Mouse (Mus musculus) megakaryocyte, adult 5-6 weeks (primary cell): ENCODE data around the gene Per1. TPM values are rescaled to one million over a fixed set of nuclear protein-coding genes. Genes with fewer than 3 reads are reported as not detected.

Experiments
- total RNA-seq, 2 experiments: library from RNA; stranded (forward) in 1 of 2; stranded (reverse) in 1 of 2; fragments of 153-499, 151-499 nt in 1 of 2; fragments of 221-1000, 200-1000 nt in 1 of 2; gene quantifications; 2 replicates each; pipeline versions ENCODE4 v1.2.3 to v1.2.4; 2015 to 2017

The Per1 gene
- total RNA-seq, 2 experiments from 2014 or later = 7.9 to 12.5 TPM

Other genes starting within 250 kb of the Per1 start
- 48.9 and 53.9 TPM in 2 replicates for gene Ndel1, start 223.4 kb upstream of the Per1 start, total RNA-seq (2015)
- 71.2 and 114 TPM in 2 replicates for gene Ndel1, start 223.4 kb upstream of the Per1 start, total RNA-seq (2017)
- not detected in 2 replicates for gene Rnf222, start 206.7 kb upstream of the Per1 start, total RNA-seq (2015)
- not detected in 2 replicates for gene Rnf222, start 206.7 kb upstream of the Per1 start, total RNA-seq (2017)
- 2,468 and 2,587 TPM in 2 replicates for gene Rpl26, start 193.6 kb upstream of the Per1 start, total RNA-seq (2015)
- gene Rpl26, start 193.6 kb upstream of the Per1 start, total RNA-seq (2017) = 3,510 and 4,069 TPM in 2 replicates
- gene Odf4, start 168.1 kb upstream of the Per1 start, total RNA-seq (2015) = not detected in 2 replicates
- not detected in 2 replicates for gene Odf4, start 168.1 kb upstream of the Per1 start, total RNA-seq (2017)
- gene Arhgef15, start 137.7 kb upstream of the Per1 start, total RNA-seq (2015) = not detected in 2 replicates
- gene Arhgef15, start 137.7 kb upstream of the Per1 start, total RNA-seq (2017) = 0.07 TPM in 1 of 2 replicates, not detected in the other
- 6.6 and 7.9 TPM in 2 replicates for gene Slc25a35, start 127.1 kb upstream of the Per1 start, total RNA-seq (2015)
- 1.8 and 2.4 TPM in 2 replicates for gene Slc25a35, start 127.1 kb upstream of the Per1 start, total RNA-seq (2017)
- gene Rangrf, start 120.0 kb upstream of the Per1 start, total RNA-seq (2015) = 10.2 and 13.1 TPM in 2 replicates
- 4.7 and 6.8 TPM in 2 replicates for gene Rangrf, start 120.0 kb upstream of the Per1 start, total RNA-seq (2017)
- 7.3 and 10.3 TPM in 2 replicates for gene Pfas, start 86.8 kb upstream of the Per1 start, total RNA-seq (2015)
- gene Pfas, start 86.8 kb upstream of the Per1 start, total RNA-seq (2017) = 7.4 and 10.4 TPM in 2 replicates
- gene Ctc1, start 79.3 kb upstream of the Per1 start, total RNA-seq (2015) = 28.0 and 34.5 TPM in 2 replicates
- gene Ctc1, start 79.3 kb upstream of the Per1 start, total RNA-seq (2017) = 15.8 and 20.5 TPM in 2 replicates
- 105 and 116 TPM in 2 replicates for gene Aurkb, start 49.6 kb upstream of the Per1 start, total RNA-seq (2015)
- gene Aurkb, start 49.6 kb upstream of the Per1 start, total RNA-seq (2017) = 116 and 125 TPM in 2 replicates
- 18.8 and 20.5 TPM in 2 replicates for gene Borcs6, start 35.5 kb upstream of the Per1 start, total RNA-seq (2015)
- 17.7 and 20.2 TPM in 2 replicates for gene Borcs6, start 35.5 kb upstream of the Per1 start, total RNA-seq (2017)
- gene Tmem107, start 24.4 kb upstream of the Per1 start, total RNA-seq (2015) = 13.2 and 15.7 TPM in 2 replicates
- 11.4 and 26.6 TPM in 2 replicates for gene Tmem107, start 24.4 kb upstream of the Per1 start, total RNA-seq (2017)
- gene Vamp2, start 6.7 kb upstream of the Per1 start, total RNA-seq (2015) = 53.9 and 66.6 TPM in 2 replicates
- gene Vamp2, start 6.7 kb upstream of the Per1 start, total RNA-seq (2017) = 11.2 and 21.8 TPM in 2 replicates
- not detected in 2 replicates for gene Hes7, start 25.2 kb downstream of the Per1 start, total RNA-seq (2015)
- gene Hes7, start 25.2 kb downstream of the Per1 start, total RNA-seq (2017) = not detected in 2 replicates
- not detected in 2 replicates for gene 9130213A22Rik, start 27.4 kb downstream of the Per1 start, total RNA-seq (2015)
- not detected in 2 replicates for gene 9130213A22Rik, start 27.4 kb downstream of the Per1 start, total RNA-seq (2017)
- 0.18 TPM in 1 of 2 replicates, not detected in the other for gene Aloxe3, start 30.7 kb downstream of the Per1 start, total RNA-seq (2015)
- gene Aloxe3, start 30.7 kb downstream of the Per1 start, total RNA-seq (2017) = not detected in 2 replicates
- not detected in 2 replicates for gene Alox12b, start 61.8 kb downstream of the Per1 start, total RNA-seq (2015)
- not detected in 2 replicates for gene Alox12b, start 61.8 kb downstream of the Per1 start, total RNA-seq (2017)
- gene Alox8, start 102.6 kb downstream of the Per1 start, total RNA-seq (2015) = 1.3 and 1.5 TPM in 2 replicates
- 1.8 and 2.0 TPM in 2 replicates for gene Alox8, start 102.6 kb downstream of the Per1 start, total RNA-seq (2017)
- 0.16 TPM in 1 of 2 replicates, not detected in the other for gene Gucy2e, start 141.8 kb downstream of the Per1 start, total RNA-seq (2015)
- 0.07 and 0.33 TPM in 2 replicates for gene Gucy2e, start 141.8 kb downstream of the Per1 start, total RNA-seq (2017)
- gene Cntrob, start 228.6 kb downstream of the Per1 start, total RNA-seq (2015) = 15.2 and 28.3 TPM in 2 replicates
- gene Cntrob, start 228.6 kb downstream of the Per1 start, total RNA-seq (2017) = 10.4 and 13.8 TPM in 2 replicates
- 219 and 269 TPM in 2 replicates for gene Trappc1, start 228.8 kb downstream of the Per1 start, total RNA-seq (2015)
- gene Trappc1, start 228.8 kb downstream of the Per1 start, total RNA-seq (2017) = 155 and 195 TPM in 2 replicates
- 0.59 and 1.3 TPM in 2 replicates for gene Kcnab3, start 231.0 kb downstream of the Per1 start, total RNA-seq (2015)
- gene Kcnab3, start 231.0 kb downstream of the Per1 start, total RNA-seq (2017) = 0.40 and 1.7 TPM in 2 replicates
- 3.7 and 8.1 TPM in 2 replicates for gene Rnf227, start 245.2 kb downstream of the Per1 start, total RNA-seq (2015)
- 7.2 and 8.7 TPM in 2 replicates for gene Rnf227, start 245.2 kb downstream of the Per1 start, total RNA-seq (2017)